Mouse (Mus musculus) retina, embryonic 14.5 days (tissue): ENCODE measurements around the gene C1ra.
A peak's percentile ranks its signal among the peaks of the same experiment; 100 is the strongest.
"Not testable (repeated sequence)": the region's sequence is repeated elsewhere in the genome, so short reads cannot be mapped to it uniquely, and the experiment has no call there.

Experiments
- DNase-seq: peaks from one replicate; pipeline ENCODE4 v3.0.0-alpha.2; 2015; ENCODE audit warnings: low spot score

Gene C1ra

GRCm38 (mm10) chr6:124485414-124486144 lies 26.6 kb upstream of the C1ra start:
- peak; percentile 71 for DNase-seq

GRCm38 (mm10) chr6:124487509-124487908 lies 24.7 kb upstream of the C1ra start:
- no peak for DNase-seq

GRCm38 (mm10) chr6:124488952-124489351 lies 23.3 kb upstream of the C1ra start:
- no peak for DNase-seq

- no peak for DNase-seq
These were observed 20.8 kb upstream of the C1ra start for GRCm38 (mm10) chr6:124491427-124491826.

- peak; percentile 85 for DNase-seq
These were observed 19.2 kb upstream of the C1ra start, which contains the start of gene C1rl for GRCm38 (mm10) chr6:124492842-124493561. Gene C1rl (plus strand): TSS chr6:124493113.

- no peak for DNase-seq
These were observed 18.3 kb upstream of the C1ra start for GRCm38 (mm10) chr6:124493886-124494285.

GRCm38 (mm10) chr6:124496054-124496453 lies 16.2 kb upstream of the C1ra start:
- no peak for DNase-seq

- no peak for DNase-seq
These were observed 12.2 kb upstream of the C1ra start for GRCm38 (mm10) chr6:124499914-124500566.

GRCm38 (mm10) chr6:124501473-124501872 lies 10.7 kb upstream of the C1ra start:
- no peak for DNase-seq

GRCm38 (mm10) chr6:124502021-124502420 lies 10.2 kb upstream of the C1ra start:
- no peak for DNase-seq

- no peak for DNase-seq
These were observed 7.2 kb upstream of the C1ra start for GRCm38 (mm10) chr6:124505028-124505427.

GRCm38 (mm10) chr6:124506991-124507390 lies 5.2 kb upstream of the C1ra start:
- DNase-seq = no peak

GRCm38 (mm10) chr6:124508292-124508691 lies 3.9 kb upstream of the C1ra start:
- no peak for DNase-seq

- DNase-seq = not testable (repeated sequence)
These were observed 3.0 kb upstream of the C1ra start for GRCm38 (mm10) chr6:124509192-124509591.

- no peak for DNase-seq
These were observed 269 bp upstream of the C1ra start for GRCm38 (mm10) chr6:124511936-124512335.

GRCm38 (mm10) chr6:124517733-124518132 lies 5.5 kb downstream of the C1ra start:
- DNase-seq = not testable (repeated sequence)

- DNase-seq = not testable (repeated sequence)
These were observed 9.9 kb downstream of the C1ra start for GRCm38 (mm10) chr6:124522082-124522481.

GRCm38 (mm10) chr6:124527881-124528280 lies 15.7 kb downstream of the C1ra start:
- DNase-seq = no peak

GRCm38 (mm10) chr6:124531077-124531476 lies 18.9 kb downstream of the C1ra start:
- no peak for DNase-seq

- DNase-seq = not testable (repeated sequence)
These were observed 24.1 kb downstream of the C1ra start for GRCm38 (mm10) chr6:124536125-124536829.

- DNase-seq = not testable (repeated sequence)
These were observed 29.0 kb downstream of the C1ra start for GRCm38 (mm10) chr6:124541176-124541575.

- peak; percentile 62 for DNase-seq
These were observed 30.1 kb downstream of the C1ra start, which contains the start of gene C1s1 for GRCm38 (mm10) chr6:124542284-124542683. Gene C1s1 (minus strand): TSS chr6:124542359.
